Mouse (Mus musculus): Measurements from ENCODE around the gene Snx20.

DNA sequence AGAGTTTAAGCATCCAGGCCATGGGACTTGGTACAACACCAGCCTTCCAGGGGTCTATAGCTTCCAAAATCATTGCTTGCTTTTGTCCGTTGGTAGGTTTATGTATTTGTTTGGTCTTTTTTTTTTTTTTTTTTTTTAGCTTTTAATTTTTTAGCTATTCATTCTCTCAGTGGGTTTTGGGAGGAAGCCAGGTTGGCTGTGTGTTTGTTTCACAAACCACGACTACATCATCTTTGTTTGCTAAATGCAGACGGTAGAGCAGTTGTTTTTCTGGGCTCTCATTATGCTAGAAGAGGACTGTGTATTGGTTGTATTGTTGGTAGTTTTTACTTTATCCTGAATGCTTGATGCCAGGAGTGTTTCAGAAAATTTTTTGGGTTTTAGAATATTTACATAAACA lies 23.9 kb upstream of the Snx20 start:
- TF ChIP-seq POLR2A (IDR thresholded peaks at IDR 0.05; ENCODE audit: control insufficient read depth, extremely low read depth, insufficient read depth, low read length, poor library complexity) (no peak), CTCF (IDR thresholded peaks at IDR 0.05; ENCODE audit: borderline replicate concordance, control insufficient read depth, extremely low read depth, insufficient read depth, low read length, poor library complexity) (no peak)

All from thymus, adult 2 months (tissue).